Mouse (Mus musculus): Measurements from ENCODE around the gene Hist1h3g. TPM values are rescaled to one million over a fixed set of nuclear protein-coding genes. Genes with fewer than 3 reads are reported as not detected.

Gene Hist1h3g
- total and polyA plus RNA-seq, 3 experiments = 5.2 to 441 TPM; not detected in 1

DNA sequence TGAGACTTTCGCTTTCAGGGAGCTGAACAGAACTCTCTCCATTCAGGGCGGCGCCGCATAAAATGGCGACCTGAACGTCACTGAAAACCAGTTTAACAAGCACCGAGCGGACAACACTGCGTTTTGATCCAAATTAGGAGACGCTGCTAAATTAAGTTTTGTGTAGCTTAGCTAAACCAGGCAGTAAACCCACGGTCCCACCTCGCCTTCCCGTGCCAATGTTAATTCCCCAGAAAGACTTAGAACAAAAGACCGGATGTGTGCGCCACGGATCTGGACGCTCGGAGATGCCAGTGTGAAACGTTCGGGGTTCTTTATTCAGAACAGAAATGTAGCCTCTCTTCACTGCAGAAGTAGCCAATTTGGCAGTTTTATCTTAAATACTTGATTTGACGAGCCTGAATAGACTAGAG lies 49.8 kb downstream of the Hist1h3g start:
- H3K9me3 ChIP-seq (replicated peaks; ENCODE audit: insufficient read depth, low read length) = no peaks in the 10 kb centered on the region
- peak; percentile 91 for DNase-seq (ENCODE audit: low read depth, low spot score)
- peaks cover 0 to 10% of the 10 kb centered on the region in 2 experiments; a peak in 2 of 4 replicates for H3K4me1 ChIP-seq (ENCODE audit: control insufficient read depth in 1 of 2, insufficient read depth in 2 of 2, low read length in 2 of 2)
- H3K9ac ChIP-seq (ENCODE audit: control insufficient read depth, low read depth, low read length, poor library complexity, severe bottlenecking) = peak overlapping the region; percentile 80
- peaks cover 0 to 37% of the 10 kb centered on the region in 2 experiments; a peak in 2 of 4 replicates for H3K36me3 ChIP-seq (ENCODE audit: control insufficient read depth in 1 of 2, insufficient read depth in 2 of 2, low read length in 2 of 2)
- peak overlapping the region; percentile 51 to 60 for H3K4me3 ChIP-seq (ENCODE audit: control insufficient read depth in 1 of 2, insufficient read depth in 1 of 2, low read depth in 2 of 2, low read length in 2 of 2)
- no peaks in the 10 kb centered on the region for H3K27me3 ChIP-seq (ENCODE audit: control insufficient read depth in 1 of 2, insufficient read depth in 2 of 2, low read length in 2 of 2)
- H3K79me2 ChIP-seq (ENCODE audit: control insufficient read depth, insufficient read depth, low read length, poor library complexity) = no peaks in the 10 kb centered on the region; the same call in 1 of the 2 replicates
- peak overlapping the region; percentile 98 for H3K27ac ChIP-seq (ENCODE audit: control insufficient read depth, low read depth, low read length)
- TF ChIP-seq POLR2A (IDR thresholded peaks at IDR 0.05; ENCODE audit: control insufficient read depth in 1 of 2, insufficient read depth in 1 of 2, low read depth in 1 of 2, low read length in 2 of 2, poor library complexity in 1 of 2) = peak in 1 of 2 experiments; percentile 79; a peak in 3 of 4 replicates
- TF ChIP-seq HCFC1 (IDR thresholded peaks at IDR 0.05; ENCODE audit: low read depth, low read length) = no peak
- TF ChIP-seq POLR2AphosphoS5 (IDR thresholded peaks at IDR 0.05; ENCODE audit: borderline replicate concordance, low read depth, low read length) = 0 out of 2 replicates have a peak, but pooled peaks have one; percentile 97

Other genes with a start within 250 kb of the Hist1h3g start
Only the 30 nearest of the 34 such genes appear.
- 7.0 and 8.4 TPM in 2 replicates for gene Zfp322a, start 166.2 kb upstream of the Hist1h3g start, total RNA-seq (2012; rRNA removed)
- 1 to 10 TPM in 1 of 2 experiments, not detected in 1; 5.7 TPM for gene Zfp322a, start 166.2 kb upstream of the Hist1h3g start, polyA plus RNA-seq (2012; ENCODE audit: insufficient read depth in 1 of 2, insufficient read length in 2 of 2, low read depth in 1 of 2, low replicate concordance in 2 of 2, missing spikeins in 1 of 2)
- gene Abt1, start 111.6 kb upstream of the Hist1h3g start, total RNA-seq (2012; rRNA removed) = 12.5 and 16.2 TPM in 2 replicates
- gene Abt1, start 111.6 kb upstream of the Hist1h3g start, polyA plus RNA-seq (2012; ENCODE audit: insufficient read depth in 1 of 2, insufficient read length in 2 of 2, low read depth in 1 of 2, low replicate concordance in 2 of 2, missing spikeins in 1 of 2) = 10 to 100 TPM in 1 of 2 experiments, not detected in 1; 14.2 TPM
- gene Btn1a1, start 69.5 kb upstream of the Hist1h3g start, total RNA-seq (2012; rRNA removed) = 0.07 TPM in 1 of 2 replicates, not detected in the other
- under 1 TPM in 1 of 2 experiments, not detected in 1; 0.25 TPM for gene Btn1a1, start 69.5 kb upstream of the Hist1h3g start, polyA plus RNA-seq (2012; ENCODE audit: insufficient read depth in 1 of 2, insufficient read length in 2 of 2, low read depth in 1 of 2, low replicate concordance in 2 of 2, missing spikeins in 1 of 2)
- gene Btn2a2, start 46.6 kb upstream of the Hist1h3g start, total RNA-seq (2012; rRNA removed) = not detected in 2 replicates
- not detected for gene Btn2a2, start 46.6 kb upstream of the Hist1h3g start, polyA plus RNA-seq (2012; ENCODE audit: insufficient read depth in 1 of 2, insufficient read length in 2 of 2, low read depth in 1 of 2, low replicate concordance in 2 of 2, missing spikeins in 1 of 2)
- 5,750 and 5,753 TPM in 2 replicates for gene Hist1h4h, start 4.4 kb upstream of the Hist1h3g start, total RNA-seq (2012; rRNA removed)
- gene Hist1h4h, start 4.4 kb upstream of the Hist1h3g start, polyA plus RNA-seq (2012; ENCODE audit: insufficient read depth in 1 of 2, insufficient read length in 2 of 2, low read depth in 1 of 2, low replicate concordance in 2 of 2, missing spikeins in 1 of 2) = 1 to 10 TPM in 1 of 2 experiments, not detected in 1; 9.9 TPM
- 939 and 1,000 TPM in 2 replicates for gene Hist1h2af, start 1.5 kb upstream of the Hist1h3g start, total RNA-seq (2012; rRNA removed)
- gene Hist1h2af, start 1.5 kb upstream of the Hist1h3g start, polyA plus RNA-seq (2012; ENCODE audit: insufficient read depth in 1 of 2, insufficient read length in 2 of 2, low read depth in 1 of 2, low replicate concordance in 2 of 2, missing spikeins in 1 of 2) = 10 to 100 TPM in 1 of 2 experiments, not detected in 1; 64.3 TPM
- 275 and 350 TPM in 2 replicates for gene Hist1h2bh, start 8.0 kb downstream of the Hist1h3g start, total RNA-seq (2012; rRNA removed)
- gene Hist1h2bh, start 8.0 kb downstream of the Hist1h3g start, polyA plus RNA-seq (2012; ENCODE audit: insufficient read depth in 1 of 2, insufficient read length in 2 of 2, low read depth in 1 of 2, low replicate concordance in 2 of 2, missing spikeins in 1 of 2) = under 1 TPM in 1 of 2 experiments, not detected in 1; 0.70 TPM
- gene Hist1h3f, start 8.6 kb downstream of the Hist1h3g start, total RNA-seq (2012; rRNA removed) = 541 and 709 TPM in 2 replicates
- gene Hist1h3f, start 8.6 kb downstream of the Hist1h3g start, polyA plus RNA-seq (2012; ENCODE audit: insufficient read depth in 1 of 2, insufficient read length in 2 of 2, low read depth in 1 of 2, low replicate concordance in 2 of 2, missing spikeins in 1 of 2) = 1 to 10 TPM in 1 of 2 experiments, not detected in 1; 1.2 TPM
- gene Hist1h4f, start 16.2 kb downstream of the Hist1h3g start, total RNA-seq (2012; rRNA removed) = 3,786 and 4,217 TPM in 2 replicates
- gene Hist1h4f, start 16.2 kb downstream of the Hist1h3g start, polyA plus RNA-seq (2012; ENCODE audit: insufficient read depth in 1 of 2, insufficient read length in 2 of 2, low read depth in 1 of 2, low replicate concordance in 2 of 2, missing spikeins in 1 of 2) = 10 to 100 TPM in 1 of 2 experiments, not detected in 1; 14.4 TPM
- gene Hist1h1d, start 17.8 kb downstream of the Hist1h3g start, total RNA-seq (2012; rRNA removed) = 115 and 134 TPM in 2 replicates
- under 1 TPM in 1 of 2 experiments, not detected in 1; 0.24 TPM for gene Hist1h1d, start 17.8 kb downstream of the Hist1h3g start, polyA plus RNA-seq (2012; ENCODE audit: insufficient read depth in 1 of 2, insufficient read length in 2 of 2, low read depth in 1 of 2, low replicate concordance in 2 of 2, missing spikeins in 1 of 2)
- gene Hist1h3e, start 26.9 kb downstream of the Hist1h3g start, total RNA-seq (2012; rRNA removed) = 1,049 and 1,400 TPM in 2 replicates
- 1 to 10 TPM in 1 of 2 experiments, not detected in 1; 4.5 TPM for gene Hist1h3e, start 26.9 kb downstream of the Hist1h3g start, polyA plus RNA-seq (2012; ENCODE audit: insufficient read depth in 1 of 2, insufficient read length in 2 of 2, low read depth in 1 of 2, low replicate concordance in 2 of 2, missing spikeins in 1 of 2)
- 560 and 662 TPM in 2 replicates for gene Hist1h2ae, start 35.8 kb downstream of the Hist1h3g start, total RNA-seq (2012; rRNA removed)
- gene Hist1h2ae, start 35.8 kb downstream of the Hist1h3g start, polyA plus RNA-seq (2012; ENCODE audit: insufficient read depth in 1 of 2, insufficient read length in 2 of 2, low read depth in 1 of 2, low replicate concordance in 2 of 2, missing spikeins in 1 of 2) = 1 to 10 TPM in 1 of 2 experiments, not detected in 1; 3.3 TPM
- 2,580 and 3,348 TPM in 2 replicates for gene Hist1h2bg, start 36.0 kb downstream of the Hist1h3g start, total RNA-seq (2012; rRNA removed)
- gene Hist1h2bg, start 36.0 kb downstream of the Hist1h3g start, polyA plus RNA-seq (2012; ENCODE audit: insufficient read depth in 1 of 2, insufficient read length in 2 of 2, low read depth in 1 of 2, low replicate concordance in 2 of 2, missing spikeins in 1 of 2) = 10 to 100 TPM in 1 of 2 experiments, not detected in 1; 14.7 TPM
- 1,093 and 1,255 TPM in 2 replicates for gene Hist1h2bf, start 38.8 kb downstream of the Hist1h3g start, total RNA-seq (2012; rRNA removed)
- gene Hist1h2bf, start 38.8 kb downstream of the Hist1h3g start, polyA plus RNA-seq (2012; ENCODE audit: insufficient read depth in 1 of 2, insufficient read length in 2 of 2, low read depth in 1 of 2, low replicate concordance in 2 of 2, missing spikeins in 1 of 2) = 1 to 10 TPM in 1 of 2 experiments, not detected in 1; 2.2 TPM
- gene Hist1h2ad, start 39.0 kb downstream of the Hist1h3g start, total RNA-seq (2012; rRNA removed) = 924 and 1,082 TPM in 2 replicates
- gene Hist1h2ad, start 39.0 kb downstream of the Hist1h3g start, polyA plus RNA-seq (2012; ENCODE audit: insufficient read depth in 1 of 2, insufficient read length in 2 of 2, low read depth in 1 of 2, low replicate concordance in 2 of 2, missing spikeins in 1 of 2) = under 1 TPM in 1 of 2 experiments, not detected in 1; 0.14 TPM
- gene Hist1h3d, start 40.3 kb downstream of the Hist1h3g start, total RNA-seq (2012; rRNA removed) = 150 and 212 TPM in 2 replicates
- 1 to 10 TPM in 1 of 2 experiments, not detected in 1; 1.4 TPM for gene Hist1h3d, start 40.3 kb downstream of the Hist1h3g start, polyA plus RNA-seq (2012; ENCODE audit: insufficient read depth in 1 of 2, insufficient read length in 2 of 2, low read depth in 1 of 2, low replicate concordance in 2 of 2, missing spikeins in 1 of 2)
- 1,889 and 1,922 TPM in 2 replicates for gene Hist1h4d, start 46.2 kb downstream of the Hist1h3g start, total RNA-seq (2012; rRNA removed)
- 10 to 100 TPM in 1 of 2 experiments, not detected in 1; 11.7 TPM for gene Hist1h4d, start 46.2 kb downstream of the Hist1h3g start, polyA plus RNA-seq (2012; ENCODE audit: insufficient read depth in 1 of 2, insufficient read length in 2 of 2, low read depth in 1 of 2, low replicate concordance in 2 of 2, missing spikeins in 1 of 2)
- 237 and 340 TPM in 2 replicates for gene Hist1h2be, start 85.7 kb downstream of the Hist1h3g start, total RNA-seq (2012; rRNA removed)
- gene Hist1h2be, start 85.7 kb downstream of the Hist1h3g start, polyA plus RNA-seq (2012; ENCODE audit: insufficient read depth in 1 of 2, insufficient read length in 2 of 2, low read depth in 1 of 2, low replicate concordance in 2 of 2, missing spikeins in 1 of 2) = under 1 TPM in 1 of 2 experiments, not detected in 1; 0.49 TPM
- 268 and 340 TPM in 2 replicates for gene Hist1h1e, start 87.1 kb downstream of the Hist1h3g start, total RNA-seq (2012; rRNA removed)
- gene Hist1h1e, start 87.1 kb downstream of the Hist1h3g start, polyA plus RNA-seq (2012; ENCODE audit: insufficient read depth in 1 of 2, insufficient read length in 2 of 2, low read depth in 1 of 2, low replicate concordance in 2 of 2, missing spikeins in 1 of 2) = 1 to 10 TPM in 1 of 2 experiments, not detected in 1; 1.6 TPM
- gene Hist1h2ac, start 148.5 kb downstream of the Hist1h3g start, total RNA-seq (2012; rRNA removed) = 123 and 153 TPM in 2 replicates
- under 1 TPM in 1 of 2 experiments, not detected in 1; 0.15 TPM for gene Hist1h2ac, start 148.5 kb downstream of the Hist1h3g start, polyA plus RNA-seq (2012; ENCODE audit: insufficient read depth in 1 of 2, insufficient read length in 2 of 2, low read depth in 1 of 2, low replicate concordance in 2 of 2, missing spikeins in 1 of 2)
- gene Hist1h2bc, start 148.8 kb downstream of the Hist1h3g start, total RNA-seq (2012; rRNA removed) = 694 and 982 TPM in 2 replicates
- 1 to 10 TPM in 1 of 2 experiments, not detected in 1; 3.1 TPM for gene Hist1h2bc, start 148.8 kb downstream of the Hist1h3g start, polyA plus RNA-seq (2012; ENCODE audit: insufficient read depth in 1 of 2, insufficient read length in 2 of 2, low read depth in 1 of 2, low replicate concordance in 2 of 2, missing spikeins in 1 of 2)
- 2.7 and 6.3 TPM in 2 replicates for gene Hist1h1t, start 160.4 kb downstream of the Hist1h3g start, total RNA-seq (2012; rRNA removed)
- not detected for gene Hist1h1t, start 160.4 kb downstream of the Hist1h3g start, polyA plus RNA-seq (2012; ENCODE audit: insufficient read depth in 1 of 2, insufficient read length in 2 of 2, low read depth in 1 of 2, low replicate concordance in 2 of 2, missing spikeins in 1 of 2)
- 1,967 and 2,008 TPM in 2 replicates for gene Hist1h4c, start 163.0 kb downstream of the Hist1h3g start, total RNA-seq (2012; rRNA removed)
- gene Hist1h4c, start 163.0 kb downstream of the Hist1h3g start, polyA plus RNA-seq (2012; ENCODE audit: insufficient read depth in 1 of 2, insufficient read length in 2 of 2, low read depth in 1 of 2, low replicate concordance in 2 of 2, missing spikeins in 1 of 2) = 1 to 10 TPM in 1 of 2 experiments, not detected in 1; 4.1 TPM
- gene Hfe, start 175.4 kb downstream of the Hist1h3g start, total RNA-seq (2012; rRNA removed) = not detected in 2 replicates
- not detected for gene Hfe, start 175.4 kb downstream of the Hist1h3g start, polyA plus RNA-seq (2012; ENCODE audit: insufficient read depth in 1 of 2, insufficient read length in 2 of 2, low read depth in 1 of 2, low replicate concordance in 2 of 2, missing spikeins in 1 of 2)
- 348 and 479 TPM in 2 replicates for gene Hist1h1c, start 203.4 kb downstream of the Hist1h3g start, total RNA-seq (2012; rRNA removed)
- gene Hist1h1c, start 203.4 kb downstream of the Hist1h3g start, polyA plus RNA-seq (2012; ENCODE audit: insufficient read depth in 1 of 2, insufficient read length in 2 of 2, low read depth in 1 of 2, low replicate concordance in 2 of 2, missing spikeins in 1 of 2) = 1 to 10 TPM in 1 of 2 experiments, not detected in 1; 3.8 TPM
- gene Hist1h3c, start 210.2 kb downstream of the Hist1h3g start, total RNA-seq (2012; rRNA removed) = 1,651 and 2,239 TPM in 2 replicates
- 1 to 10 TPM in 1 of 2 experiments, not detected in 1; 1.7 TPM for gene Hist1h3c, start 210.2 kb downstream of the Hist1h3g start, polyA plus RNA-seq (2012; ENCODE audit: insufficient read depth in 1 of 2, insufficient read length in 2 of 2, low read depth in 1 of 2, low replicate concordance in 2 of 2, missing spikeins in 1 of 2)
- 2,278 and 3,150 TPM in 2 replicates for gene Hist1h2bb, start 211.3 kb downstream of the Hist1h3g start, total RNA-seq (2012; rRNA removed)
- 1 to 10 TPM in 1 of 2 experiments, not detected in 1; 3.2 TPM for gene Hist1h2bb, start 211.3 kb downstream of the Hist1h3g start, polyA plus RNA-seq (2012; ENCODE audit: insufficient read depth in 1 of 2, insufficient read length in 2 of 2, low read depth in 1 of 2, low replicate concordance in 2 of 2, missing spikeins in 1 of 2)
- 2,219 and 2,780 TPM in 2 replicates for gene Hist1h2ab, start 215.7 kb downstream of the Hist1h3g start, total RNA-seq (2012; rRNA removed)
- gene Hist1h2ab, start 215.7 kb downstream of the Hist1h3g start, polyA plus RNA-seq (2012; ENCODE audit: insufficient read depth in 1 of 2, insufficient read length in 2 of 2, low read depth in 1 of 2, low replicate concordance in 2 of 2, missing spikeins in 1 of 2) = 1 to 10 TPM in 1 of 2 experiments, not detected in 1; 8.0 TPM
- 1,725 and 2,102 TPM in 2 replicates for gene Hist1h3b, start 216.8 kb downstream of the Hist1h3g start, total RNA-seq (2012; rRNA removed)
- gene Hist1h3b, start 216.8 kb downstream of the Hist1h3g start, polyA plus RNA-seq (2012; ENCODE audit: insufficient read depth in 1 of 2, insufficient read length in 2 of 2, low read depth in 1 of 2, low replicate concordance in 2 of 2, missing spikeins in 1 of 2) = 1 to 10 TPM in 1 of 2 experiments, not detected in 1; 6.6 TPM
- 3,071 and 3,339 TPM in 2 replicates for gene Hist1h4b, start 221.6 kb downstream of the Hist1h3g start, total RNA-seq (2012; rRNA removed)
- 10 to 100 TPM in 1 of 2 experiments, not detected in 1; 19.0 TPM for gene Hist1h4b, start 221.6 kb downstream of the Hist1h3g start, polyA plus RNA-seq (2012; ENCODE audit: insufficient read depth in 1 of 2, insufficient read length in 2 of 2, low read depth in 1 of 2, low replicate concordance in 2 of 2, missing spikeins in 1 of 2)

All from MEL (cell line).